Mouse (Mus musculus) kidney, embryonic 15.5 days (tissue): ENCODE results near the gene Nudt9. TPM values are rescaled to one million over a fixed set of nuclear protein-coding genes. Genes with fewer than 3 reads are reported as not detected.

Experiments used
- ATAC-seq: fragments of 200-750 bp; cut with Nextera tagmentation; replicated peaks from 2 replicates; pipeline ENCODE4 v1.8.0; 2017; ENCODE audit warnings: moderate TSS enrichment; ENCODE audit not compliant: low FRiP score
- H3K27ac ChIP-seq: fragments of 300-500 bp; sonication (generic); 2 replicates; pipeline ENCODE4 v1.5.1; 2015; ENCODE audit warnings: mild to moderate bottlenecking, inconsistent platforms
- H3K27me3 ChIP-seq: fragments of 300-500 bp; sonication (generic); 2 replicates; pipeline ENCODE4 v1.6.1; 2015; ENCODE audit warnings: inconsistent platforms
- H3K36me3 ChIP-seq: fragments of 300-500 bp; sonication (generic); 2 replicates; pipeline ENCODE4 v1.6.1; 2015; ENCODE audit warnings: inconsistent platforms
- H3K4me1 ChIP-seq: fragments of 300-500 bp; sonication (generic); 2 replicates; pipeline ENCODE4 v1.6.1; 2015; ENCODE audit warnings: inconsistent platforms
- H3K4me2 ChIP-seq: fragments of 300-500 bp; sonication (generic); 2 replicates; pipeline ENCODE4 v1.6.1; 2015; ENCODE audit warnings: moderate library complexity, mild to moderate bottlenecking, inconsistent platforms
- H3K4me3 ChIP-seq: fragments of 300-500 bp; sonication (generic); replicated peaks from 2 replicates; pipeline ENCODE4 v1.5.1; 2015; ENCODE audit warnings: mild to moderate bottlenecking, inconsistent platforms
- H3K9ac ChIP-seq: fragments of 300-500 bp; sonication (generic); 2 replicates; pipeline ENCODE4 v1.6.1; 2015; ENCODE audit warnings: mild to moderate bottlenecking, inconsistent platforms
- H3K9me3 ChIP-seq: fragments of 300-500 bp; sonication (generic); replicated peaks from 2 replicates; pipeline ENCODE4 v1.6.1; 2016; ENCODE audit warnings: inconsistent platforms
- WGBS: fragments of 180-500 bp; shearing (Covaris S2); methylation state at CpG from one replicate; pipeline ENCODE4 v1.1.7; 2015; ENCODE audit warnings: mixed read lengths; 5-methylcytosine and 5-hydroxymethylcytosine counted together
- microRNA-seq: library from miRNA; unstranded; fragments of <30 nt; microRNA quantifications from one replicate; pipeline ENCODE4, GENCODE M21; 2016
- polyA plus RNA-seq: library from polyadenylated mRNA; unstranded; fragments of >200 nt; fragmentation: Nextera tagmentation; extraction: Ambion mirVana; gene quantifications from 2 replicates; pipeline ENCODE4 v1.2.1, GENCODE M21; 2015

Nudt9 gene
- polyA plus RNA-seq, 1 experiment from 2014 or later: 59.9 TPM

- Histone ChIP-seq H3K27ac (peak overlapping the region; percentile 86), H3K9me3 (no peaks in the 10 kb centered on the region), H3K36me3 (no peaks in the 10 kb centered on the region), H3K4me2 (peak overlapping the region; percentile 49), H3K4me3 (peak overlapping the region; percentile 21), H3K27me3 (no peaks in the 10 kb centered on the region), H3K4me1 (peaks cover 63% of the 10 kb centered on the region), H3K9ac (peak overlapping the region; percentile 12; the same call in 1 of the 2 replicates)
- no peak for ATAC-seq
- 12% methylated on average over 5 of the region's 5 CpGs for WGBS
These were observed 66.4 kb downstream of the Nudt9 start for GRCm38 (mm10) chr5:104112511-104112910.

DNA sequence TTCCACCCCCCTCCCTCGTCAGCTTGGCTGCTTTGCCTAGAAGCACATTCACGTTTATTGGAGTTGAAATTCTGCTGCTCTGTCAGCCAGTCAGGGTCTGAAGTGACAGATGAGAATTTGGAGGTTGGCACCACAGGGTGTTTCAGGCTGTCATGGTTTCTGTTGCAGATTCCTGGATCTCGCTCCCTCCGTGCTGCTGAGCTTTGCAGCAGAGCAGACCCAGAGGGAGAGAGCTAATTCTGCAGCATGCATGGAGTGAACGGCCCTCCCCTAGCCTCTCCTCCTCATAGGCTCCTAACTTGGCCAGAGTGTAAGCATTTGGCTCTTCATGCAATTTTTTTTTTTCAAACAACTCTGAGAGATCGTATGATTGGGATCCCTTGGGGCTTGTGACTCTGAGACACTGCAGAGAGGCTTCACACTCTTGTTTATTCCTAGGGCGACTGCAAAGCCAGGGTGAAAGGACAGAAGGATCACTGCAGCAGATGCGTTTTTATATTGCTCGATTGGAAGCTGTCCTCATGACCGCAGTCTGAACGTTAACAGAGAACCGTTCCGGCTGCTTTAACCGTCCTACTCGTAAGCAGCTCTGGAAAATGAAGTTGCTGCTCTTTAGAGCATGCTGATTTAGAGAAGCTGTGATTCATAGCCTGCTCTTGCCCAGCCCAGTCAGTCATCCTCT is 67.5 kb downstream of the Nudt9 start, which contains the start of gene Sparcl1:
Sparcl1 (minus strand) TSS at position 243 of the 682 bp plus-strand sequence.
- Histone ChIP-seq H3K4me1 (peaks cover 55% of the 10 kb centered on the region), H3K27me3 (no peaks in the 10 kb centered on the region), H3K4me3 (peak within 1 kb of the TSS; percentile 29), H3K9me3 (no peaks in the 10 kb centered on the region), H3K36me3 (no peaks in the 10 kb centered on the region), H3K27ac (peak within 1 kb of the TSS; percentile 86), H3K4me2 (peak within 1 kb of the TSS; percentile 49), H3K9ac (peak within 1 kb of the TSS; percentile 28)
- peak; percentile 44; the same call in 1 of the 2 replicates for ATAC-seq
- WGBS: 11% methylated on average over 15 of the region's 15 CpGs

Small RNA genes within 50 kb of the gene (microRNA-seq; reads per million reads assigned to microRNA genes)
- 1.9 reads per million, percentile 9 among the genes with 10 or more reads in this experiment for gene Mir5619

Other genes with a start within 250 kb of the Nudt9 start
- 11.0 and 11.7 TPM in 2 replicates for gene Klhl8, start 135.0 kb upstream of the Nudt9 start, polyA plus RNA-seq
- gene Hsd17b13, start 68.9 kb upstream of the Nudt9 start, polyA plus RNA-seq: 0.27 and 0.49 TPM in 2 replicates
- gene Hsd17b11, start 24.4 kb upstream of the Nudt9 start, polyA plus RNA-seq: 7.3 and 8.0 TPM in 2 replicates
- 0.38 TPM in 1 of 2 replicates, not detected in the other for gene Gm17660, start 31.3 kb downstream of the Nudt9 start, polyA plus RNA-seq
- 47.6 and 68.2 TPM in 2 replicates for gene Sparcl1, start 67.4 kb downstream of the Nudt9 start, polyA plus RNA-seq
- gene Dspp, start 124.4 kb downstream of the Nudt9 start, polyA plus RNA-seq: not detected in 2 replicates
- 0.06 and 15.6 TPM in 2 replicates for gene Dmp1, start 156.3 kb downstream of the Nudt9 start, polyA plus RNA-seq